Mouse (Mus musculus) limb, embryonic 12.5 days (tissue): ENCODE results near the gene Vipas39. TPM values are rescaled to one million over a fixed set of nuclear protein-coding genes. Genes with fewer than 3 reads are reported as not detected.
"Not testable (repeated sequence)": the region's sequence is repeated elsewhere in the genome, so short reads cannot be mapped to it uniquely, and the experiment has no call there.

ENCODE experiments used
- ATAC-seq: fragments of 200-750 bp; cut with Nextera tagmentation; 2 replicates; pipeline ENCODE4 v1.8.0; 2017; ENCODE audit warnings: low read depth, moderate TSS enrichment; ENCODE audit not compliant: insufficient number of reproducible peaks, insufficient read depth, low FRiP score, low TSS enrichment
- H3K27ac ChIP-seq: fragments of 300-500 bp; sonication (generic); 2 replicates; pipeline ENCODE4 v1.5.1; 2016; ENCODE audit warnings: mild to moderate bottlenecking, moderate library complexity
- H3K27me3 ChIP-seq: fragments of 300-500 bp; sonication (generic); 2 replicates; pipeline ENCODE4 v1.6.1; 2016; ENCODE audit warnings: mild to moderate bottlenecking, moderate library complexity
- H3K36me3 ChIP-seq: fragments of 300-500 bp; sonication (generic); 2 replicates; pipeline ENCODE4 v1.6.1; 2016; ENCODE audit warnings: mild to moderate bottlenecking, moderate library complexity
- H3K4me1 ChIP-seq: fragments of 300-500 bp; sonication (generic); replicated peaks from 2 replicates; pipeline ENCODE4 v1.6.1; 2016
- H3K4me2 ChIP-seq: fragments of 300-500 bp; sonication (generic); 2 replicates; pipeline ENCODE4 v1.6.1; 2016; ENCODE audit warnings: mild to moderate bottlenecking, moderate library complexity
- H3K4me3 ChIP-seq: fragments of 300-500 bp; sonication (generic); replicated peaks from 2 replicates; pipeline ENCODE4 v1.5.1; 2016; ENCODE audit warnings: mild to moderate bottlenecking
- H3K9ac ChIP-seq: fragments of 300-500 bp; sonication (generic); replicated peaks from 2 replicates; pipeline ENCODE4 v1.6.1; 2016; ENCODE audit warnings: mild to moderate bottlenecking, moderate library complexity
- H3K9me3 ChIP-seq: fragments of 300-500 bp; sonication (generic); 2 replicates; pipeline ENCODE4 v1.6.1; 2016; ENCODE audit warnings: mild to moderate bottlenecking, moderate library complexity
- WGBS: fragments of 180-500 bp; shearing (Covaris S2); methylation state at CpG from one replicate; pipeline ENCODE4 v1.1.7; 2016; 5-methylcytosine and 5-hydroxymethylcytosine counted together
- polyA plus RNA-seq: library from polyadenylated mRNA; unstranded; fragments of >200 nt; fragmentation: Nextera tagmentation; extraction: Ambion mirVana; gene quantifications from 2 replicates; pipeline ENCODE4 v1.2.1, GENCODE M21; 2016

Gene Vipas39
- polyA plus RNA-seq, 1 experiment from 2014 or later = 55.1 TPM

DNA sequence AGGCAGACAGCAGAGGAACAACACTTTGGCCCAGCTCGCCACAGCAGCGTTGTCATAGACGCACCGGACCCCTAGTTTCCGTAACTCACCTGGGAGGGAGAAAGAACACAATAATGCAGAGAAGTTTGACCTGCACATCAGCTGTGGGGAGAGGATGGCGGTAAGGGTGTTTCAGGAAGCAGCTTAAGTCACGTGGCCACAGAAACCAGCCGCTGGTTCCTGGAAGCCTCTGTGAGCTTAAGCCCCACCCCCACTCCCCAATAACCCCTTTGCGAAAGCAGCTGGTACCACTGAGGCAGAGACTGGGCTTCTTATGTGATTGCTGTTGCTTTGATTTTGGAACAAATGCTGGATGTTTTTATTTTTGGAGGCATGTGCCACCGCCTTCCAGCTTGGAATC lies 41.1 kb downstream of the Vipas39 start:
- no peak overlapping the region for H3K27ac ChIP-seq
- WGBS = 74% methylated on average over 10 of the region's 10 CpGs

DNA sequence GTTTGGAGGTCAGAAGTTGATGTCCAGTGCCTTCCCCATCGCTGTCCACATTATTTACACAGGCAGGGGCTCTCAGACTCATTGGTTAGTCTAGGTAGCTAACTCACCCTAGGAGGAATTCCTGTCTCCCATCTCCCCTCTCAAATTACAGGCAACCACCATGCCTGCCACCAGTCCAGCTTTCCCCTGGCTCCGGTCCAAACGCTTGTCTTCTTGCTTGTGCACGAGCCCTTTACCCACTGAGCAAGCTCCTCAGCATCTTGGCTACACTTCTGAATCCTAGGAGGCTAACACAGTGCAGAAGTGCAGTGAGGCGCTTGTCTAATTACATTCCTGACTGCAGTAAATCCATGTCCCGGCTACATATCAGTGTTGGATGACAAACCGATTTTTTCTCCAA lies 46.7 kb downstream of the Vipas39 start:
- WGBS = 60% methylated on average over 7 of the region's 7 CpGs
- Histone ChIP-seq H3K27me3 (no peaks in the 10 kb centered on the region), H3K9ac (no peak overlapping the region), H3K9me3 (no peaks in the 10 kb centered on the region), H3K4me2 (no peak overlapping the region), H3K4me1 (peaks cover 5% of the 10 kb centered on the region; the same call in 1 of the 2 replicates), H3K36me3 (no peaks in the 10 kb centered on the region), H3K4me3 (no peak overlapping the region), H3K27ac (no peak overlapping the region)
- ATAC-seq = no peak

More for the DNA sequence above, 41.1 kb downstream of the Vipas39 start:
- no peak for ATAC-seq
- Histone ChIP-seq H3K4me3 (no peak overlapping the region), H3K9me3 (no peaks in the 10 kb centered on the region), H3K9ac (no peak overlapping the region), H3K4me1 (no peaks in the 10 kb centered on the region), H3K4me2 (no peak overlapping the region), H3K27me3 (no peaks in the 10 kb centered on the region), H3K36me3 (no peaks in the 10 kb centered on the region)

GRCm38 (mm10) chr12:87217596-87217995 lies 48.5 kb downstream of the Vipas39 start:
- peaks cover 5% of the 10 kb centered on the region; the same call in 1 of the 2 replicates for H3K4me1 ChIP-seq
- no peak overlapping the region for H3K9ac ChIP-seq
- ATAC-seq = no peak
- no peak overlapping the region for H3K4me3 ChIP-seq
- no peak overlapping the region for H3K27ac ChIP-seq
- H3K36me3 ChIP-seq = no peaks in the 10 kb centered on the region
- no peaks in the 10 kb centered on the region for H3K9me3 ChIP-seq
- no peaks in the 10 kb centered on the region for H3K27me3 ChIP-seq
- no peak overlapping the region for H3K4me2 ChIP-seq

DNA sequence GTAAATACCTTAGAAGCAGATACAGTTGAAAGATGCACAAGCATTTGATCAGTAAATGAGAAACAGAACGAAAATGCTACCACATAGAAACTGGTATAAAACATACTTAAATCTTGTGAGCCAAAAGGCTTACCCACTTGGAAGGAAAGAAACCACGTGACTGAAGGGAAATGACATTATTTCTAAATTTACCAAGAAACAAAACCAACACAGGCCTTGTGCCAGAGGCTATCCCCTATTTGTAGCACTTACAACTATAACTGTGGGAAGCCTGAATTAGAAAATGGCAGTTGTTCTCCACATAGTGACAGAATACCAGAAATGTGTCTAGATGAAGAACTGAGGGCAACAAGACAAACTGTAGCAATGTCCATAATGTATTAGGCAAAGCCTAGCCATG lies 50.0 kb downstream of the Vipas39 start:
- WGBS = 68% methylated on average over 2 of the region's 2 CpGs
- no peak overlapping the region for H3K9ac ChIP-seq
- ATAC-seq = no peak
- H3K4me2 ChIP-seq = no peak overlapping the region
- H3K4me3 ChIP-seq = no peak overlapping the region
- H3K36me3 ChIP-seq = no peaks in the 10 kb centered on the region
- no peak overlapping the region for H3K27ac ChIP-seq
- H3K4me1 ChIP-seq = peaks cover 5% of the 10 kb centered on the region; the same call in 1 of the 2 replicates
- H3K9me3 ChIP-seq = no peaks in the 10 kb centered on the region
- H3K27me3 ChIP-seq = no peaks in the 10 kb centered on the region

GRCm38 (mm10) chr12:87212844-87213606 lies 53.0 kb downstream of the Vipas39 start:
- H3K9ac ChIP-seq = no peak overlapping the region
- no peaks in the 10 kb centered on the region for H3K4me1 ChIP-seq
- H3K4me3 ChIP-seq = no peak overlapping the region
- H3K4me2 ChIP-seq = no peak overlapping the region
- WGBS = 58% methylated on average over 2 of the region's 2 CpGs
- no peaks in the 10 kb centered on the region for H3K27me3 ChIP-seq
- no peaks in the 10 kb centered on the region for H3K9me3 ChIP-seq
- ATAC-seq = no peak
- no peaks in the 10 kb centered on the region for H3K36me3 ChIP-seq
- no peak overlapping the region for H3K27ac ChIP-seq

DNA sequence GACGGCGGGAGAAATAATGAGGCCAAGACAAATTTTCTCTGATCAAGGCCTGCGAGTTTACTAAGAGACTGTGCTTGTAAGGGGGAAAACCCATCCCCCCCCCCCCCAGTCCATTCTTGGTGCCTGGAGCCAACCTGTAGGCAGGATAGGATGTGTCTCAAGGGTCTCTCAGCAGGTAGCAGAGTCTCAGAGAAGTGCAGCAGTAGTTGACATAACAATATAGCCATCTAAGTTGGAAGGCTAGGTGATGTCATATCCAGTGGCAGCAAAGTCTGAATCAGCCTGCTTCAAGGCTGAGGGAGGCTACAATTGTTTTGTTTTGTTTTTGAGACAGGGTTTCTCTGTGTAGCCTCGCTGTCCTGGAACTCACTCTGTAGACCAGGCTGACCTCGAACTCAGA lies 60.3 kb downstream of the Vipas39 start:
- not testable (repeated sequence) for H3K4me1 ChIP-seq, H3K4me2 ChIP-seq, ATAC-seq, H3K4me3 ChIP-seq, H3K9ac ChIP-seq, H3K27me3 ChIP-seq, H3K36me3 ChIP-seq, H3K9me3 ChIP-seq, H3K27ac ChIP-seq
- 88% methylated on average over 5 of the region's 5 CpGs for WGBS

GRCm38 (mm10) chr12:87201694-87202093 lies 64.4 kb downstream of the Vipas39 start:
- Histone ChIP-seq H3K4me3 (no peak overlapping the region), H3K27me3 (peaks cover 3% of the 10 kb centered on the region; the same call in 1 of the 2 replicates), H3K36me3 (no peaks in the 10 kb centered on the region), H3K4me1 (peaks cover 21% of the 10 kb centered on the region), H3K9me3 (no peaks in the 10 kb centered on the region), H3K9ac (no peak overlapping the region), H3K27ac (no peak overlapping the region), H3K4me2 (no peak overlapping the region)
- ATAC-seq = no peak
- WGBS = 70% methylated on average over 5 of the region's 5 CpGs

DNA sequence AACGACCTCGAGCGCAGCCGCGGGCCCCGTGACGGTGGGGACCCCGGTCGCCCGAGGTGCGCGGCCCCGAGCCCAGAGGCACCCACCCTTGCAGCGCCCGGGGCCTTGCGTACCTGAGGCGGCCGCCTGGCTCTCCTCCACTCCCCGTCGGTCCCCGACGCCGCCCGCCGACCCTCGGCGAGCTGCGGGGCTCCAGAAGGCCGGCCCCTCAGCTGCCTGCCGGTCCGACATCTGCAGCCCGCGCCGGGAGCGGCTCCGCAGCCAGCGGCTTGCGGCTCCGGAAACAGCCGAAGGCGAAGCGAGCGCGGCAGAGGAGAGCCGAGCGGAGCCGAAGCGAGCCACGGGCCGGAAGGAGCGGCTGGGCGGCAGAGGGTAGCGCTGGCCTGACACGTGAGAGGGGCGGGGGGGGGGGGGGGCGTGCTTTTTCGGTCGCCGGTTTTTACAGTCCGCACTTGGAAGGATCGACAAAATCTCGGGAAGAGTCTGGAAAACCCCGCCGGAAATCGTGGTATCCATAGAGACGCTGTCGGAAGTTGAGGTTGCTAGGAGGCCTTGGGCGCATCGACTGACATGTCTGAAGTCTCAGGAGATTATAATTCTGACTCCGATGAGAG lies 66.0 kb downstream of the Vipas39 start, which contains the start of gene Tmed8:
TSS of gene Tmed8 (minus strand) at position 482 of the 614 bp plus-strand sequence.
- peaks cover 3% of the 10 kb centered on the region; the same call in 1 of the 2 replicates for H3K27me3 ChIP-seq
- peak within 1 kb of the TSS; percentile 72 for H3K27ac ChIP-seq
- H3K4me2 ChIP-seq = peak within 1 kb of the TSS; percentile 84
- ATAC-seq = peak; percentile 81
- peak within 1 kb of the TSS; percentile 82 for H3K9ac ChIP-seq
- H3K36me3 ChIP-seq = no peaks in the 10 kb centered on the region
- H3K9me3 ChIP-seq = no peaks in the 10 kb centered on the region
- H3K4me1 ChIP-seq = peaks cover 28% of the 10 kb centered on the region
- 1% methylated on average over 59 of the region's 70 CpGs for WGBS
- H3K4me3 ChIP-seq = peak within 1 kb of the TSS; percentile 67

DNA sequence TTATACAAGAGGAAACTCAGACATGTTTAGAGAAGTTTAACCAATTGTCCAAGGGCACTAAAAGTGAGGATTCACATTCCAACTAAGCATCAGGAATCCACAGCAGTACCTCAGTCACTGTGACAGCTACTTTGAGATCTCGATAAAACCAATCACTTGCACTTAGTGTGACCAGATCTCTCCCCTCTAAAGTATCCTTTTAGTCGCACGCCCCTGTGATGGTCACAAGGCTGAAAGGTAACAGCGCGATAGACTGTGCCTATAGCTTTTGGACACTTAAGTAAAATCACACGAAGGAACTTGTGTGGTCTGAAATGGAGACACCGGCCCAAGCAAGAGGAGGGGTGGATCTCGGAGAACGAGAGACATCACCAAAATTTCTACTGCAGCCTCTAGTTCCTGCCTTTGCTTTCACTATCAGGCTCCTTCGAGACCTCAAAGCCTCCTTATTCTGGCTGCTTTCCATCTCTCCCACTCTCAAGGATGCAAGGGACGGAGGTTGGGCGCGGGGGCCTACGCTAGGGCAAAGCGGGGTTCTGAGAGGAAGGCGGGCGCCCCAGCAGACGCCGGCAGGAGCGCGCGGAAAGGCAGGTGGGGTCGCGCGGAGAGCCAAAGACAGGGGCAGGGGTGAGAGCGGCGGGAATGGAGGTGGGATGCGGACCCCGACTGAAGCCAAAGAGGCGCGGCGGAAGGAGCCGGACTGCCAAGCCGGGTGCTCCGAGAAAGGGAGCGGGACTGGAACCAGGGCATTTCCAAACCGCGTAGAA lies 66.7 kb downstream of the Vipas39 start, which contains the start of gene Samd15:
TSS of gene Samd15 (plus strand) at position 518 of the 767 bp plus-strand sequence.
- Histone ChIP-seq H3K9me3 (no peaks in the 10 kb centered on the region), H3K27me3 (peaks cover 3% of the 10 kb centered on the region; the same call in 1 of the 2 replicates), H3K27ac (peak within 1 kb of the TSS; percentile 72), H3K9ac (peak within 1 kb of the TSS; percentile 82), H3K4me2 (peak within 1 kb of the TSS; percentile 84), H3K4me3 (peak within 1 kb of the TSS; percentile 67), H3K36me3 (no peaks in the 10 kb centered on the region), H3K4me1 (peaks cover 28% of the 10 kb centered on the region)
- 1% methylated on average over 38 of the region's 38 CpGs for WGBS
- peak; percentile 30 for ATAC-seq

DNA sequence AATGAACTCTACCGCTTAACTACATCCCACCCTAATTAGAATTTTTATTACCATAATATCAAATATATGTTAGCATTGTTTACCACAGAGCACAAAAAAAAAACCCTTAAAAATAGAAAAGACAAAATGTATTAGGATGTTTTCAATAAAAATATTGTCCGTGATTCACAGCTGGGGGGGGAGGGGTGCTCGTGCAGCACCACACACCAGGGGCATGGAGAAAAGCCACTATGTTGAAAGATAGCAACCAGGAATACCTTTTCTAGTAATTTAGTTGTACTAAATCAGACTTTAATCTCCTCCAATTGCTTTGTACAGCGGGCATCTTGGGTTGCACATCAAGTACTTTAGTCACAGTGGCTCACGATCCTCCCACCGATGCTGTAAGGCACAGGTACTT lies 67.3 kb downstream of the Vipas39 start:
- Histone ChIP-seq H3K27me3 (peaks cover 3% of the 10 kb centered on the region; the same call in 1 of the 2 replicates), H3K9ac (peak overlapping the region; percentile 82; the same call in 1 of the 2 replicates), H3K4me2 (peak overlapping the region; percentile 84), H3K27ac (no peak overlapping the region), H3K9me3 (no peaks in the 10 kb centered on the region), H3K4me1 (peaks cover 28% of the 10 kb centered on the region), H3K4me3 (peak overlapping the region; percentile 67), H3K36me3 (no peaks in the 10 kb centered on the region)
- no peak for ATAC-seq
- 59% methylated on average over 6 of the region's 6 CpGs for WGBS

DNA sequence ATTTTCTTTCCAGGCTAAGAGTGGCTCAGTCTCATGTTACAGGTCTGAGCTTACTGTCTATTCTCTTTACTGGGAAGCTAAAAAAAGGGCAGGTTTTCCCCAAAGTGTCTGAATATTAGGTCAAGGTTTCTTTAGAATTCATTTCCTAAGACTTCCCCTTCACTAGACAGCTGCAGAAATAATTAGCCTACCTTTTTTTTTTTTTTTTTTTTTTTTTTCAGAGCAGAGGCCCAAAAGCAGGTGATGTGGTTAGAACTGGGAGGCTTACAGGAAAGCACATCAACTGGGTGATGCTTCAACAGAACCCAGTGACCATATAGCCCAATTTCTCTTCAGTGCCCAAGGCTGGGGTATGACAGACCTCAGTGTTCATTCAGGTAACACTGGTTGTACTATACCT lies 69.7 kb downstream of the Vipas39 start:
- Histone ChIP-seq H3K9me3 (no peaks in the 10 kb centered on the region), H3K9ac (no peak overlapping the region), H3K4me2 (no peak overlapping the region), H3K4me3 (no peak overlapping the region), H3K27me3 (peaks cover 3% of the 10 kb centered on the region; the same call in 1 of the 2 replicates), H3K36me3 (no peaks in the 10 kb centered on the region), H3K27ac (no peak overlapping the region), H3K4me1 (peaks cover 28% of the 10 kb centered on the region)
- ATAC-seq = no peak
